Mouse (Mus musculus): Measurements from ENCODE around the gene Kcnh7. TPM values are rescaled to one million over a fixed set of nuclear protein-coding genes. Genes with fewer than 3 reads are reported as not detected.

The Kcnh7 gene
- 10.1 and 10.7 TPM in 2 replicates for polyA plus RNA-seq (2015; fragmentation: Nextera tagmentation; extraction: Ambion mirVana)

DNA sequence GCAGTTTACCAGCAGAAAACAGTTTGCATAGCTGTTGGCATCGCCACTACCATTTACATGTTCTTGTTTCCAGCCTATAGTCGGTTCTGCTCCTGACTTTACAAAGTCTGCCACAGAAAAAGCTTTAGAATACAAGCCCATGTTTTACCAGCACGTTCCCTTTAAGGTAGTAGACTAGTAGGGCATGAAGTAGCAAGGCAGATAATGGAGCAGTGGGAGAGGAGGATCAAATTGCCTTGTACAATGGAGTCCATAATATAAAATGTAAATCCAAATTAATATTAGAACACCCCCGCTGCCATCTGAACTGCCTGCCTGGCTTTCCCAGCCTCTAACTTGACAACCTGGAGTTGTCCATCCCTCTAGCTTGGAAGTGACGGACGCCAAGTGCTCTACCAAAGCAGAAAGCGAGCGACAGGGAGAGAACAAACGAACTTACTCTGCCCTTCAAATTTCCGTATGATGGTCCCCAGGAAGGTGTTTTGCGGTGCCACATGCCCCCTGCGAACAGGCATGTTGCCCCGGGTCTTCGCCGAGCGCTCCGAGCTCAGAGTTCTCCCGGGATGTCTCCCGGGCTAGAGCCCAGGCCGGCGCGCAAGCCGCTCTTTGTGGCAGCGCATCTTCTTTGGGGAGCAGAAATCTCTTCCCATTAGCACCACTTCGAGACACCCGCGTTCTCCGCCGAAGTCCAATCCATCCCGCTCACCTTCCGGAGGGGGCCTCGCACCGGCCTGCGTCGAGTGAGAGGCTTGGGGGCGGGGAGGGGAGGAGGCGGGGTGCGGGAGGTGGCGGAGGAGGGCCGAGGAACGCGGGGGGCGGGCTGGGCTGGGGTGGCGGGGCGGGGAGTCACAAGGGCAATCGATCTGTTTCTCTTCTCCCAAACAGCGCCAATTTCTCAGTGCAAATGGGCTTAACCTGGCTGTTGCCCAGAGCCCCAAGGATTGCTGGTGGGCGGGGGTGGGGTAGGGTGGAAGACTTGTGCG, at the start of gene Kcnh7:
TSS of gene Kcnh7 (minus strand) at position 725 of the 983 bp plus-strand sequence.
- H3K9ac ChIP-seq = peak within 1 kb of the TSS; percentile 75
- peak within 1 kb of the TSS; percentile 59 for H3K4me2 ChIP-seq
- ATAC-seq (ENCODE audit: low FRiP score) = peak; percentile 89
- no peaks in the 10 kb centered on the region for H3K27me3 ChIP-seq
- H3K27ac ChIP-seq = peak within 1 kb of the TSS; percentile 88
- no peaks in the 10 kb centered on the region for H3K9me3 ChIP-seq
- WGBS = 2% methylated on average over 47 of the region's 49 CpGs
- peaks cover 15% of the 10 kb centered on the region; the same call in 1 of the 2 replicates for H3K4me1 ChIP-seq (replicated peaks)
- no peaks in the 10 kb centered on the region for H3K36me3 ChIP-seq
- H3K4me3 ChIP-seq = peak within 1 kb of the TSS; percentile 58

DNA sequence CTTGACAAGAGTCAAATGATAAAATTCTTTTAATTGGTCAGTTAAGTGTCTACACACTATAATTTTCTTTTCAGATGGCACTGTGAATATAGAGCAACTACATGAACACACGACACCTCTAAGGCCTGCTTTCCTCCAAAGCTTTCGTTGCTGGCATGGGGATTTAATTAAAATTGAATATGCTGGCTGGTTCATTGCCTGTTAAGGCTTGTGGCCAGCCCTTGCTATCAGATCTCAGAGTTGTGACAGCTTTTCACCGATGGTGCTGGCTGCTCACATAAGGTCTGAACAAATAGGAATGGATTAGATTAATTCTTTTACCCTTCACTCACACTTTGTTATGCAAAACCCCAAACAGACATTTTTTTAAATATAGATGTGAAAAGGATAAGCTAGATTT, 23.3 kb upstream of the Kcnh7 start:
- Histone ChIP-seq H3K9ac (no peak overlapping the region), H3K27me3 (no peaks in the 10 kb centered on the region), H3K9me3 (no peaks in the 10 kb centered on the region), H3K4me2 (no peak overlapping the region), H3K4me3 (no peak overlapping the region), H3K36me3 (no peaks in the 10 kb centered on the region), H3K4me1 (replicated peaks) (no peaks in the 10 kb centered on the region), H3K27ac (no peak overlapping the region)
- ATAC-seq (ENCODE audit: low FRiP score) = no peak
- WGBS = 62% methylated on average over 3 of the region's 3 CpGs

DNA sequence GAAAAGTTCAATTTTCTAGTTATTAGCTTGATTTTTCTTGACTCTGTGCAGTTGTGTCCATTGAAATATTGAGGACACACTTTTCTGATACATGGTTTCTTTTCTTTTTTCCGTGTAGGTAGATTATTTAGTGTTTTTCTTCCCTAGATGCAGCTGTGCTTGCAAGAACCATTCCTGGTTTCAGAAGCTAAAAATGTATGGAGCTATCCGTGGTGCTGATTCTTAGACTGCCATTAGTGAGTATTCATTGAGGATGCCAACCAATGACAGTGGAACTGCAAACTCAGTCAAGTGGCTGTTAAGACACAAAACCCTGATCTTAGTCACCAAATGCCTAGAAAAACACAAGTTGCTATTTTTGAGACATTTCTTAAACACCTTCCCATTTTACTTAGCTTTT, 1.9 kb upstream of the Kcnh7 start:
- Histone ChIP-seq H3K4me1 (replicated peaks) (peaks cover 15% of the 10 kb centered on the region; the same call in 1 of the 2 replicates), H3K9ac (no peak overlapping the region), H3K27me3 (no peaks in the 10 kb centered on the region), H3K36me3 (no peaks in the 10 kb centered on the region), H3K27ac (no peak overlapping the region), H3K9me3 (no peaks in the 10 kb centered on the region), H3K4me2 (no peak overlapping the region), H3K4me3 (no peak overlapping the region)
- 5% methylated on average over 2 of the region's 2 CpGs for WGBS
- ATAC-seq (ENCODE audit: low FRiP score) = no peak

DNA sequence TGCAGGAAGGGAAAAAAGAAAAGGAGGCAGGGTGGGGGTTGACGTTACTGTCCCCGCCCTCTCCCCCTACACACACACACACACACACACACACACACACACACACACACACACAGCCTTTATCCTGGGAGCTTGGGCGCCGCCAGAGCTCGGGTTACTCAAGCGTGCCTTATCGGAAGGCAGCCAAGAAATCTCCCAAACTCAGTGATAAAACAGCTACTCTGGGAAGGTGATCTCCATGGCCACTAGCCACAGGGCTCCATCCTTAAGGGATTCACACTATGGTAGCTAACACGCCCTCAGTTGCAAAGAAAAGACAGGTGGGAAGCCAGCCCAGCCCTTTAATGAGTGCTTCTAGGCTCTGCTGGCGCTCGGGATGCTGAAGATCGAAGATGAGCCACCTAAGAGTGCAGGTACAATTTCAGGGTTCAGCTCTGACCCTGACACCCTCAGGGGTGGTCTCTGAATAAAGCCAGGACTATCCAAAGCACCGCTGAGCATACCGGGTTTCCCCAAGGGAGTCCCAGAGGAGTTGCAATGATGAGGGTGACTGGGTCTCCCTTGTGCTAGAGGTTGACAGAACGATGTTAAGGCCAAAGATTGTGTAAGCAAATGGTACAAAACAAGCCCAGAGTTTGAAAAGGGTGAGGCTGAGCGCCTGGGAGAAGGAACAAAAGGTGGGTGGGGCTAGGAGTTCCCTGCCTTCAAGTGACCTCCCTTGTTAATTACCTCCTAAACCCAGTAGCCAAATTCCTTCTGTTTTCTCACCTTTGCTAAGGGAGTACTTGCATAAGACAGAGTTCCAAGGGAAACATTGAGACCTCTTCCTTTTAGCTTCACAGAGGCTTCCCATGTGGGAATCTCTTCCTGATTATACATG, 704 bp upstream of the Kcnh7 start:
- no peaks in the 10 kb centered on the region for H3K27me3 ChIP-seq
- WGBS = 2% methylated on average over 13 of the region's 15 CpGs
- no peaks in the 10 kb centered on the region for H3K36me3 ChIP-seq
- H3K4me3 ChIP-seq = peak overlapping the region; percentile 58
- peak overlapping the region; percentile 75 for H3K9ac ChIP-seq
- ATAC-seq (ENCODE audit: low FRiP score) = peak; percentile 93
- H3K9me3 ChIP-seq = no peaks in the 10 kb centered on the region
- peak overlapping the region; percentile 88 for H3K27ac ChIP-seq
- H3K4me1 ChIP-seq (replicated peaks) = peaks cover 15% of the 10 kb centered on the region; the same call in 1 of the 2 replicates
- peak overlapping the region; percentile 59 for H3K4me2 ChIP-seq

- H3K4me2 ChIP-seq = no peak overlapping the region
- H3K27me3 ChIP-seq = no peaks in the 10 kb centered on the region
- no peak overlapping the region for H3K9ac ChIP-seq
- H3K4me1 ChIP-seq (replicated peaks) = no peaks in the 10 kb centered on the region
- ATAC-seq (ENCODE audit: low FRiP score) = no peak
- no peaks in the 10 kb centered on the region for H3K36me3 ChIP-seq
- H3K9me3 ChIP-seq = no peaks in the 10 kb centered on the region
- H3K27ac ChIP-seq = no peak overlapping the region
- no peak overlapping the region for H3K4me3 ChIP-seq
Measured at GRCm38 (mm10) chr2:63153701-63154100, 30.4 kb downstream of the Kcnh7 start.

GRCm38 (mm10) chr2:63127762-63128516, 56.1 kb downstream of the Kcnh7 start:
- Histone ChIP-seq H3K27ac (no peak overlapping the region), H3K4me3 (no peak overlapping the region), H3K4me2 (no peak overlapping the region), H3K27me3 (no peaks in the 10 kb centered on the region), H3K9me3 (no peaks in the 10 kb centered on the region), H3K4me1 (replicated peaks) (no peaks in the 10 kb centered on the region), H3K36me3 (no peaks in the 10 kb centered on the region), H3K9ac (no peak overlapping the region)
- 72% methylated on average over 2 of the region's 2 CpGs for WGBS
- no peak for ATAC-seq (ENCODE audit: low FRiP score)

GRCm38 (mm10) chr2:63120316-63120715, 63.8 kb downstream of the Kcnh7 start:
- Histone ChIP-seq H3K4me2 (no peak overlapping the region), H3K27me3 (no peaks in the 10 kb centered on the region), H3K4me1 (replicated peaks) (peaks cover 10% of the 10 kb centered on the region), H3K36me3 (no peaks in the 10 kb centered on the region), H3K4me3 (no peak overlapping the region), H3K9ac (no peak overlapping the region), H3K9me3 (no peaks in the 10 kb centered on the region), H3K27ac (no peak overlapping the region)
- no peak for ATAC-seq (ENCODE audit: low FRiP score)
- 83% methylated on average over 3 of the region's 3 CpGs for WGBS

GRCm38 (mm10) chr2:63117209-63118193, 66.6 kb downstream of the Kcnh7 start:
- H3K27me3 ChIP-seq = no peaks in the 10 kb centered on the region
- H3K4me2 ChIP-seq = no peak overlapping the region
- 41% methylated on average over 4 of the region's 4 CpGs for WGBS
- ATAC-seq (ENCODE audit: low FRiP score) = peak; percentile 91
- H3K9ac ChIP-seq = no peak overlapping the region
- H3K27ac ChIP-seq = peak overlapping the region; percentile 67
- no peak overlapping the region for H3K4me3 ChIP-seq
- H3K9me3 ChIP-seq = no peaks in the 10 kb centered on the region
- H3K4me1 ChIP-seq (replicated peaks) = peaks cover 10% of the 10 kb centered on the region
- no peaks in the 10 kb centered on the region for H3K36me3 ChIP-seq

- Histone ChIP-seq H3K9me3 (no peaks in the 10 kb centered on the region), H3K4me3 (no peak overlapping the region), H3K27ac (no peak overlapping the region), H3K36me3 (no peaks in the 10 kb centered on the region), H3K4me2 (no peak overlapping the region), H3K9ac (no peak overlapping the region), H3K27me3 (no peaks in the 10 kb centered on the region), H3K4me1 (replicated peaks) (no peaks in the 10 kb centered on the region)
- 88% methylated on average over 2 of the region's 2 CpGs for WGBS
- ATAC-seq (ENCODE audit: low FRiP score) = no peak
Measured at GRCm38 (mm10) chr2:63105971-63106370, 78.1 kb downstream of the Kcnh7 start.

GRCm38 (mm10) chr2:63099676-63100075, 84.4 kb downstream of the Kcnh7 start:
- no peak overlapping the region for H3K27ac ChIP-seq
- no peak for ATAC-seq (ENCODE audit: low FRiP score)
- no peaks in the 10 kb centered on the region for H3K36me3 ChIP-seq
- H3K4me2 ChIP-seq = no peak overlapping the region
- no peaks in the 10 kb centered on the region for H3K4me1 ChIP-seq (replicated peaks)
- no peaks in the 10 kb centered on the region for H3K9me3 ChIP-seq
- no peak overlapping the region for H3K4me3 ChIP-seq
- H3K9ac ChIP-seq = no peak overlapping the region
- H3K27me3 ChIP-seq = no peaks in the 10 kb centered on the region

- Histone ChIP-seq H3K9ac (no peak overlapping the region), H3K4me3 (no peak overlapping the region), H3K27me3 (no peaks in the 10 kb centered on the region), H3K27ac (no peak overlapping the region), H3K4me1 (replicated peaks) (no peaks in the 10 kb centered on the region), H3K9me3 (no peaks in the 10 kb centered on the region), H3K36me3 (no peaks in the 10 kb centered on the region), H3K4me2 (no peak overlapping the region)
- 20% methylated on average over 4 of the region's 4 CpGs for WGBS
- ATAC-seq (ENCODE audit: low FRiP score) = no peak
Measured at GRCm38 (mm10) chr2:63091775-63092174, 92.3 kb downstream of the Kcnh7 start.

Data from hindbrain, embryonic 13.5 days (tissue).